Mouse (Mus musculus) frontal cortex, postnatal 25 days (tissue): Measurements from ENCODE around the gene Fubp3.
A peak's percentile ranks its signal among the peaks of the same experiment; 100 is the strongest.
"Not testable (repeated sequence)": the region's sequence is repeated elsewhere in the genome, so short reads cannot be mapped to it uniquely, and the experiment has no call there.

Experiments used
- DNase-seq, 2 experiments: peaks; one replicate each; pipeline ENCODE4 v3.0.0; 2022; ENCODE audit warnings: low spot score in 2 of 2

Gene Fubp3

GRCm38 (mm10) chr2:31572051-31572914 is at the start of gene Fubp3:
TSS of gene Fubp3 (plus strand) at chr2:31572651.
- peak; percentile 75 to 77 for DNase-seq

DNA sequence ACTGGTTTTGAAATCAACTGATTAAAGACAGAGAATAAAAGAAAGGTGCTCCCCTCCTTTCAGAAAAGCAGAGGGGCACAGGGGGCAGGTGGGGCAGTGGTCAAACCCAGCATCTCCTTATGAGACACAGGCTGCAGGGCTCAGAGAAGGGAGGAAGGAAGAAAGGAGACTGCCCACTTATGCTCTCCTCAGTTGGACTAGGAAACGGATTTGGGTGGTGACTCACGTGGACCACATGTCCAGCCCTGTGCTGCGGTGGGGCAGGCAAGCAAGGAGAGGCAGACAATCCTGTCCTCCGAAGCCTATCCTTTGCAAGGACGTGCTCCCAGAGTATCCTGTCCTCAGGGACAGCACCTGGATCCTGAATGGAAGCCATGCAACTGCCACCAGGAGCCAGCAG is 47.8 kb upstream of the Fubp3 start:
- no peak for DNase-seq

DNA sequence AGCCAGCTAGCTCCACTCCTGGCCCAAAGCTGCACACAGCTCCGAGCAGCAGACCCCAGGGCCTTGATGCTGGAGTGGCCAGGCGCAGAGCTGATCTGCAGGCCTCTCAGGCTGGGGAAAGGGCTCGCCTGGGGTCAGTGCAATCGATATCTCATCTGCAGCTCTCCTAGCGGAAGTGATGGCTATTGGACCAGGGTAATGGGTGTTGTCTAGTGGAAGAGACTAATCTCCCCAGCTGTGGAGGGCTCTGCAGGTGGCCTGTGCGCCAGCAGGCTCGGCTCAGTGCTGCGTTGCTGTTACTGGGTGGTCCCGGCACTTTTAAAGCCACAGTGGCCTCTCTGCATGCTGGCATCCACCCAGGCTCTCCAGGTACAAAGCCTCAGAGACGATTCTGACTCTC is 46.7 kb upstream of the Fubp3 start:
- no peak for DNase-seq

DNA sequence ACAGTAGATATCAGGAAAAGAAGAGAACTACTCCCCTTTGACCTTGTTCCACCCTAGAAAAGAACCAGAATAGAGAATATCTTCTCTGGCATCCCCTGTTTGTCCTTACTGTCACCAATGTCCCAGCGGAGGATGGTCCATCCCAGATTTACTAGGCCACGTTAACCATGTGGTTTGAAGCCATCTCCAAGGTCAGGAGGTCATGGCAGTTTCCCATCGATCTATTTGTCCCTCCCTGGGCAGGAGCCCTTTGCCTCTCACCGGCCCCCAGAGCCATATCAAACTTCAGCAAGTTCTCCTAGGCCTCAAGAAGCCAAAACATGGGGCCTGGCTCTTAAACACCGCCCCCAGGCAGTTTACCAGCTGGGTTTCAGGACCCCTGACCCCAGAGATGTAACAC is 42.2 kb upstream of the Fubp3 start:
- no peak for DNase-seq

- no peak for DNase-seq
Observed at GRCm38 (mm10) chr2:31537054-31537453, 35.4 kb upstream of the Fubp3 start.

GRCm38 (mm10) chr2:31538745-31539144 is 33.7 kb upstream of the Fubp3 start:
- DNase-seq = no peak

- no peak for DNase-seq
Observed at GRCm38 (mm10) chr2:31541581-31541980, 30.9 kb upstream of the Fubp3 start.

- no peak for DNase-seq
Observed at GRCm38 (mm10) chr2:31547726-31548125, 24.7 kb upstream of the Fubp3 start.

- DNase-seq = no peak
Observed at GRCm38 (mm10) chr2:31550503-31550902, 21.9 kb upstream of the Fubp3 start.

GRCm38 (mm10) chr2:31551351-31551750 is 21.1 kb upstream of the Fubp3 start:
- not testable (repeated sequence) for DNase-seq

DNA sequence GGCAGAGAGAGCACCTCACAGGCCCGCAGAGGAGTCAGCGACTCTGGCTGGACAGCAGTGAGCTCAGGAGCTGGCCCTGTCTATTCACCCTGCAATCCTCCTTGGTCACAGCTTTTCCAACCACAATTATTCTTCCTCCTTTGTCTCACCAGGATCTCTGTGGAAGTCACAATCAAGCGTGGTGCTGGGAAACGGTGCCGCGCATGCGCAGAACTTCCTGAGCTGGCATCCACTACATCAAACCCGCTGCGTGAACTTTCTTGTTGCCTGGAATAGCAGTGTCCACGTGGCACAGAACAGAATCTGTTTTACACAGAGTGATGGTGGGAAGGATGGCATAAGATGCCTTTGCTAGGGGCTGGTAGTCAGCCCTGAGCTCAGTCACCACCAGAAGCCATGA is 20.5 kb upstream of the Fubp3 start:
- DNase-seq = no peak

GRCm38 (mm10) chr2:31554619-31555018 is 17.8 kb upstream of the Fubp3 start:
- no peak for DNase-seq

GRCm38 (mm10) chr2:31572915-31573635 is 624 bp downstream of the Fubp3 start:
- DNase-seq = no peak

- no peak for DNase-seq
Observed at GRCm38 (mm10) chr2:31581617-31582016, 9.2 kb downstream of the Fubp3 start.

- no peak for DNase-seq
Observed at GRCm38 (mm10) chr2:31591799-31592484, 19.5 kb downstream of the Fubp3 start.

- DNase-seq = no peak
Observed at GRCm38 (mm10) chr2:31607555-31607954, 35.1 kb downstream of the Fubp3 start.

DNA sequence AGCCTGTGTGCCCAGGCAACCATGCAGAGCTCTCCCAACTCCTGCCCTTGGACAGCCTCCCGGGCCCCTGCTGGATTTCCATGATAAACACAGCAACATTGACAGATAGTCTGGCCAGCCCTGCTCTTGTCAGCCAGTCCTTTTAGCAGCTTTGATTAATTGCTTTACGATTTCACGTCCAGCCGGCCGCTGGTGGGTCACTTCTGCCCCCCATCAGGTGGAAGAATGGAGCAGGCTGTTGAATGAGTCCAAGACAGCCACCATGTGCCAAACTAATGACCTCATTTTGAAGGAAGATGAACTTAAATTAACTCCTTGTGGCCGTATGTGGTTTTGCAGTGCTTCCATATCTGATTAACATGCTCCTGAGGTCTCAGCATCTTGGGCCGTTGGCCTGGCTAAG is 37.4 kb downstream of the Fubp3 start:
- no peak for DNase-seq

- no peak for DNase-seq
Observed at GRCm38 (mm10) chr2:31610922-31611321, 38.5 kb downstream of the Fubp3 start.

DNA sequence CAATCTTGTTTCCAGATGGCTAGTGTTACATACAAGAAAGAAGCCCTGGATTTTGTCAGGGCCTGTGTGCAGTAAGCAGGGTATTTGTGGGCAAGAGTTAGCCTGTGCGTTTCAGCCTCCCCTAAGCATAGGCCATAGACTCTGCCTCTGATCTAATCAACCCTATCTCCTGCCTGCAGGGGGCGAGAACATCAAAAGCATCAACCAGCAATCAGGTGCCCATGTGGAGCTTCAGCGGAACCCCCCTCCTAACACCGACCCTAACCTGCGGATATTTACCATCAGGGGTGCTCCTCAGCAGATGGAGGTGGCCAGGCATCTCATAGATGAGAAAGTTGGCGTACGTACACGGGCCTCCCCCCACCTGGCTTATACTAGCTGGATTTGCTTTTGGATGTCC is 38.9 kb downstream of the Fubp3 start:
- DNase-seq = no peak

- no peak for DNase-seq
Observed at GRCm38 (mm10) chr2:31612627-31613026, 40.2 kb downstream of the Fubp3 start.

GRCm38 (mm10) chr2:31613781-31614180 is 41.3 kb downstream of the Fubp3 start:
- no peak for DNase-seq

DNA sequence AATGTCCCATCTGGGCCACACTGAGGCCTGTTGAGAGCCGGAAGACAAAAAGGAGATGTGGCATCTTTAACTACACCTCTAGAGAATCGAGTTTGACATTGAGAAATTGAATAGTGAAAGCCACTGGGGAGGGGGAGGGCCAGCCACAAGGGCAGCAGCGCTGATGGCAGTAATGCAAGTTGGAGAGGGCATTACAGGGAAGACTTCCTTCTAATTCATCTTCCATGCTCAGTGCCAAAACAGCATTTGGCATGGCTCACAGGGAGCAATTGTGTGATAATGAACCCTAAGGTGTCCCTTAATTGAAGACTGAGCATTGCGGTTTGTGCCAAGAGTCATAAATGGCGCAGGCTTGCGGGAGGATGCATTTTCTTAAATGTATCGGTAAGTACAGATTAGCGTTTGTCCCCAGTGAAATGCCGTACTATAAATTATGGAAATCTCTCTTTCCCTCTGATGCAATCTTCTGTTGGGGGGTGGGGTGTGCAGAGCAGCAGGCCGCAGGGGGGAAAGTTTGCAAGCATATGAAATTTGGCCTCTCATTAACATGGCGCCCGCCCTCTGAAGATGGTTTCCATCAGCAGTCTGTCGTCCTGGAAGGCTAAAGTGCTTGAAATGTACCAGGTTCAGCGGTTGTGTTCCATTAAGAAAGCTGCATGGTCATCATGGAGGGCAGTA is 46.2 kb downstream of the Fubp3 start:
- DNase-seq = no peak
